Mouse (Mus musculus): Measurements from ENCODE around the gene Mtmr14. TPM values are rescaled to one million over a fixed set of nuclear protein-coding genes. Genes with fewer than 3 reads are reported as not detected.

Gene Mtmr14
- polyA plus RNA-seq, 1 experiment from 2014 or later = 15.1 TPM

- Histone ChIP-seq H3K9ac (replicated peaks) (no peak overlapping the region), H3K36me3 (replicated peaks; ENCODE audit: insufficient read depth, low read length) (peaks cover 53% of the 10 kb centered on the region), H3K4me1 (ENCODE audit: insufficient read depth) (no peaks in the 10 kb centered on the region), H3K27me3 (ENCODE audit: insufficient read depth, low read length) (no peaks in the 10 kb centered on the region), H3K9me3 (ENCODE audit: low read length) (no peaks in the 10 kb centered on the region), H3K4me3 (ENCODE audit: low read depth, low read length) (no peak overlapping the region), H3K27ac (ENCODE audit: low read depth) (no peak overlapping the region), H3K4me2 (ENCODE audit: low read depth, low read length) (no peak overlapping the region)
- TF ChIP-seq CTCF (IDR thresholded peaks at IDR 0.05; ENCODE audit: low read depth) (peak; percentile 30), EP300 (IDR thresholded peaks at IDR 0.05; ENCODE audit: low read depth) (no peak)
- ATAC-seq (no peak), DNase-seq (no peak)
These were observed 14.3 kb downstream of the Mtmr14 start for GRCm38 (mm10) chr6:113251921-113252320.

GRCm38 (mm10) chr6:113254899-113255298 is 17.3 kb downstream of the Mtmr14 start:
- Histone ChIP-seq H3K9ac (replicated peaks) (no peak overlapping the region), H3K4me2 (ENCODE audit: low read depth, low read length) (no peak overlapping the region), H3K4me1 (ENCODE audit: insufficient read depth) (no peaks in the 10 kb centered on the region), H3K9me3 (ENCODE audit: low read length) (no peaks in the 10 kb centered on the region), H3K4me3 (ENCODE audit: low read depth, low read length) (no peak overlapping the region), H3K27ac (ENCODE audit: low read depth) (no peak overlapping the region), H3K36me3 (replicated peaks; ENCODE audit: insufficient read depth, low read length) (peaks cover 73% of the 10 kb centered on the region), H3K27me3 (ENCODE audit: insufficient read depth, low read length) (no peaks in the 10 kb centered on the region)
- DNase-seq = no peak
- TF ChIP-seq EP300 (IDR thresholded peaks at IDR 0.05; ENCODE audit: low read depth) (no peak), CTCF (IDR thresholded peaks at IDR 0.05; ENCODE audit: low read depth) (no peak)
- ATAC-seq = no peak

GRCm38 (mm10) chr6:113261174-113261858 is 23.7 kb downstream of the Mtmr14 start:
- Histone ChIP-seq H3K27ac (ENCODE audit: low read depth) (peak overlapping the region; percentile 34; the same call in 1 of the 2 replicates), H3K4me1 (ENCODE audit: insufficient read depth) (no peaks in the 10 kb centered on the region), H3K9me3 (ENCODE audit: low read length) (no peaks in the 10 kb centered on the region), H3K27me3 (ENCODE audit: insufficient read depth, low read length) (no peaks in the 10 kb centered on the region), H3K36me3 (replicated peaks; ENCODE audit: insufficient read depth, low read length) (peaks cover 75% of the 10 kb centered on the region), H3K9ac (replicated peaks) (no peak overlapping the region), H3K4me3 (ENCODE audit: low read depth, low read length) (no peak overlapping the region), H3K4me2 (ENCODE audit: low read depth, low read length) (no peak overlapping the region)
- 70% methylated on average over 8 of the region's 8 CpGs for WGBS (ENCODE audit: insufficient replicate concordance)
- DNase-seq (no peak), ATAC-seq (peak; percentile 15; the same call in 1 of the 2 replicates)
- peak; percentile 39 for TF ChIP-seq CTCF (IDR thresholded peaks at IDR 0.05; ENCODE audit: low read depth)
- TF ChIP-seq EP300 (IDR thresholded peaks at IDR 0.05; ENCODE audit: low read depth) = no peak

GRCm38 (mm10) chr6:113263531-113263930 is 25.9 kb downstream of the Mtmr14 start:
- Histone ChIP-seq H3K4me1 (ENCODE audit: insufficient read depth) (no peaks in the 10 kb centered on the region), H3K27me3 (ENCODE audit: insufficient read depth, low read length) (no peaks in the 10 kb centered on the region), H3K9ac (replicated peaks) (no peak overlapping the region), H3K27ac (ENCODE audit: low read depth) (no peak overlapping the region), H3K9me3 (ENCODE audit: low read length) (no peaks in the 10 kb centered on the region), H3K36me3 (replicated peaks; ENCODE audit: insufficient read depth, low read length) (peaks cover 79% of the 10 kb centered on the region), H3K4me3 (ENCODE audit: low read depth, low read length) (no peak overlapping the region), H3K4me2 (ENCODE audit: low read depth, low read length) (no peak overlapping the region)
- WGBS (ENCODE audit: insufficient replicate concordance) = 86% methylated on average over 6 of the region's 6 CpGs
- TF ChIP-seq EP300 (IDR thresholded peaks at IDR 0.05; ENCODE audit: low read depth) (no peak), CTCF (IDR thresholded peaks at IDR 0.05; ENCODE audit: low read depth) (no peak)
- DNase-seq (no peak), ATAC-seq (no peak)

- ATAC-seq = no peak
These were observed 26.8 kb downstream of the Mtmr14 start for GRCm38 (mm10) chr6:113264429-113264828.

GRCm38 (mm10) chr6:113266996-113267655 is 29.5 kb downstream of the Mtmr14 start:
- Histone ChIP-seq H3K9ac (replicated peaks) (no peak overlapping the region), H3K4me3 (ENCODE audit: low read depth, low read length) (no peak overlapping the region), H3K27me3 (ENCODE audit: insufficient read depth, low read length) (no peaks in the 10 kb centered on the region), H3K36me3 (replicated peaks; ENCODE audit: insufficient read depth, low read length) (peaks cover 82% of the 10 kb centered on the region), H3K4me2 (ENCODE audit: low read depth, low read length) (no peak overlapping the region), H3K4me1 (ENCODE audit: insufficient read depth) (no peaks in the 10 kb centered on the region), H3K9me3 (ENCODE audit: low read length) (no peaks in the 10 kb centered on the region), H3K27ac (ENCODE audit: low read depth) (no peak overlapping the region)
- WGBS (ENCODE audit: insufficient replicate concordance) = 84% methylated on average over 7 of the region's 7 CpGs
- ATAC-seq (no peak), DNase-seq (no peak)
- TF ChIP-seq EP300 (IDR thresholded peaks at IDR 0.05; ENCODE audit: low read depth) = no peak
- no peak for TF ChIP-seq CTCF (IDR thresholded peaks at IDR 0.05; ENCODE audit: low read depth)

More at GRCm38 (mm10) chr6:113264429-113264828, 26.8 kb downstream of the Mtmr14 start:
- Histone ChIP-seq H3K4me1 (ENCODE audit: insufficient read depth) (no peaks in the 10 kb centered on the region), H3K36me3 (replicated peaks; ENCODE audit: insufficient read depth, low read length) (peaks cover 80% of the 10 kb centered on the region), H3K27ac (ENCODE audit: low read depth) (no peak overlapping the region), H3K9me3 (ENCODE audit: low read length) (no peaks in the 10 kb centered on the region), H3K27me3 (ENCODE audit: insufficient read depth, low read length) (no peaks in the 10 kb centered on the region), H3K9ac (replicated peaks) (no peak overlapping the region), H3K4me2 (ENCODE audit: low read depth, low read length) (no peak overlapping the region), H3K4me3 (ENCODE audit: low read depth, low read length) (no peak overlapping the region)
- DNase-seq = no peak
- 87% methylated on average over 8 of the region's 8 CpGs for WGBS (ENCODE audit: insufficient replicate concordance)
- TF ChIP-seq EP300 (IDR thresholded peaks at IDR 0.05; ENCODE audit: low read depth) (no peak), CTCF (IDR thresholded peaks at IDR 0.05; ENCODE audit: low read depth) (no peak)
